Mouse (Mus musculus) gastrocnemius, postnatal 14 days (tissue): ENCODE data around the gene Trim14. TPM values are rescaled to one million over a fixed set of nuclear protein-coding genes. Genes with fewer than 3 reads are reported as not detected.
A peak's percentile ranks its signal among the peaks of the same experiment; 100 is the strongest.

Source experiments
- DNase-seq: peaks from one replicate; pipeline ENCODE4 v3.0.0; 2021; ENCODE audit warnings: mixed read lengths
- intact Hi-C: fragments of 180-260 bp; cut with DNase I; formaldehyde crosslinking; loops from one replicate; pipeline ENCODE4 v1.15.1; 2025; ENCODE audit warnings: low total_unique reads
- total RNA-seq, 2 experiments: library from RNA; stranded (reverse); gene quantifications; 2 replicates each; pipeline ENCODE4 v1.2.3; 2021

The Trim14 gene
- total RNA-seq, 2 experiments from 2014 or later: 0.66 to 0.93 TPM

GRCm38 (mm10) chr4:46451240-46451757 is 84.6 kb downstream of the Trim14 start:
- intact Hi-C loops: loop anchor here (5.0 kb wide), 1 partner anchor 64 kb away; the partner anchor contains the start of gene Trmo
- DNase-seq: peak; percentile 75

GRCm38 (mm10) chr4:46450519-46451131 is 85.3 kb downstream of the Trim14 start, which contains the start of gene Anp32b:
Gene Anp32b, plus strand, starts transcription at chr4:46450902.
- intact Hi-C loops: loop anchor here (5.0 kb wide), 1 partner anchor 63 kb away; the partner anchor contains the start of gene Trmo
- DNase-seq: peak; percentile 93

- no peak for DNase-seq
- intact Hi-C loops: loop anchor here (5.0 kb wide), 1 partner anchor 63 kb away; the partner anchor contains the start of gene Trmo
Measured at GRCm38 (mm10) chr4:46450020-46450518, 85.9 kb downstream of the Trim14 start.

- DNase-seq: peak; percentile 19
- intact Hi-C loops: no loop called here
Measured at GRCm38 (mm10) chr4:46448886-46449285, 87.1 kb downstream of the Trim14 start.

- no peak for DNase-seq
- intact Hi-C loops: no loop called here
Measured at GRCm38 (mm10) chr4:46447461-46447860, 88.5 kb downstream of the Trim14 start.

GRCm38 (mm10) chr4:46445237-46445945 is 90.5 kb downstream of the Trim14 start:
- intact Hi-C loops: no loop called here
- peak; percentile 10 for DNase-seq

Other genes starting within 250 kb of the Trim14 start
- gene Foxe1, start 192.5 kb downstream of the Trim14 start, total RNA-seq: not detected
- gene Trmo, start 146.7 kb downstream of the Trim14 start, total RNA-seq: 1 to 10 TPM; 3.0 to 3.1 TPM
- gene Hemgn, start 122.6 kb downstream of the Trim14 start, total RNA-seq: not detected
- gene Anp32b, start 85.2 kb downstream of the Trim14 start, total RNA-seq: 10 to 100 TPM; 69.9 to 78.8 TPM
- gene Nans, start 46.9 kb downstream of the Trim14 start, total RNA-seq: 10 to 100 TPM; 23.6 to 29.1 TPM
- under 1 TPM; 0.27 to 0.66 TPM for gene Coro2a, start 66.1 kb upstream of the Trim14 start, total RNA-seq
- gene Tbc1d2, start 114.1 kb upstream of the Trim14 start, total RNA-seq: 1 to 10 TPM; 1.1 TPM